Mouse (Mus musculus) spleen, adult 2 months (tissue): ENCODE results near the gene Grm4.

Source experiments
- CTCF ChIP-seq: fragments of 200-500 bp; IDR thresholded peaks from 2 replicates; pipeline ENCODE4 v1.5.1; 2011; ENCODE audit warnings: mild to moderate bottlenecking, inconsistent platforms; ENCODE audit not compliant: insufficient read depth, insufficient read length, insufficient replicate concordance; ENCODE audit errors: extremely low read depth
- POLR2A ChIP-seq: fragments of 200-500 bp; IDR thresholded peaks from 2 replicates; pipeline ENCODE4 v1.6.1; 2011; ENCODE audit warnings: low read depth, low read length, inconsistent platforms

DNA sequence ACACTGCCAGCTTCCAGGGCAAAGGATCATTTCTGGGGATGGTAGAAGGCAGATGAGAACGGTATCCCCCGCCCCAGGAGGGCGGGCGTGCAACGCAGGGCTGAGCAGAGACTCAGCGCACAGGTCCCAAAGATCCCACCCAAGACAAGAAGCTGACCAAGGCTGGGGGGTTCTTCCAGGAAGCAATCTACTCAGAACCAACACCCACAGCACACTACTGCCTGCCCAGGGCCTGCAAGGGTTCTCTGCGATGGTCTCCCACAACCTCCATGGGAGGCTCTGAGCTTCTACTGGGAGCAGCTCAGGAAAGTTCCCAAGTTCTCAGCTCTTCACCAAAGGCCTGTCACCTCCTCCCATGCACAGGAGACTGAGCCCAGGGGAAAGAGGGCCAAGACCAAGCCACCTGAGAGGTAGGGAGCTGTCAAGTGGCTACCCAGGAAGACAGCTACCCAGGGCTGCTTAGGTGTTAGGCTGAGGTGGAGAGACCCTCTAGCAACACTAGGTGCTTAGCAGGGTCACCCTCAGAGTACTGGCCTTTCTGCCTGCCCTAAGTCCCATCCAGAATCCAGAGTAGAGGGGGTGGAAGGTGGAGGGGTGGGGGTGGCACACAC lies 10.0 kb downstream of the Grm4 start:
- TF ChIP-seq CTCF = no peak
- no peak for TF ChIP-seq POLR2A
